Mouse (Mus musculus): ENCODE data around the gene Pofut2. TPM values are rescaled to one million over a fixed set of nuclear protein-coding genes. Genes with fewer than 3 reads are reported as not detected.
A peak's percentile ranks its signal among the peaks of the same experiment; 100 is the strongest.
"Not testable (repeated sequence)": the region's sequence is repeated elsewhere in the genome, so short reads cannot be mapped to it uniquely, and the experiment has no call there.

Pofut2 gene
- polyA plus RNA-seq, 1 experiment from 2014 or later: 40.7 TPM

DNA sequence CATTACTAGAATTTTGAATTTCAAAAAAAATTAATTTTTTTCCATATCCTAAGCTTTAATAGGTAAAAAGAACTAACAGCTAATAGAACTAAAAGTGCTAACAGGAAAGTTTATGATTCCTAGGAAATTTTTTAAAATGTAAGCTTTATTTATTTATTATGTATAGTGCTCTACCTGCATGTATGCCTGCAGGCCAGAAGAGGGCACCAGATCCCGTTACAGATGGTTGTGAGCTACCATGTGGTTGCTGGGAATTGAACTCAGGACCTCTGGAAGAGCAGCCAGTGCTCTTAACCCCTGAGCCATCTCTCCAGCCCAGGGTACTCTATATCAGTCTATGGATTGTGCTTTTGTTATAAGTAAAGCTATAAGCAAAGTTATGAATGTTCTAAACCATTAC, 23.1 kb downstream of the Pofut2 start:
- not testable (repeated sequence) for ATAC-seq; H3K4me2 ChIP-seq; H3K36me3 ChIP-seq; H3K9ac ChIP-seq; H3K27ac ChIP-seq; H3K9me3 ChIP-seq (replicated peaks); H3K4me1 ChIP-seq; H3K4me3 ChIP-seq
- H3K27me3 ChIP-seq (replicated peaks): peaks cover 20% of the 10 kb centered on the region
- 53% methylated on average over 1 of the region's 1 CpGs for WGBS (ENCODE audit: insufficient replicate concordance)

DNA sequence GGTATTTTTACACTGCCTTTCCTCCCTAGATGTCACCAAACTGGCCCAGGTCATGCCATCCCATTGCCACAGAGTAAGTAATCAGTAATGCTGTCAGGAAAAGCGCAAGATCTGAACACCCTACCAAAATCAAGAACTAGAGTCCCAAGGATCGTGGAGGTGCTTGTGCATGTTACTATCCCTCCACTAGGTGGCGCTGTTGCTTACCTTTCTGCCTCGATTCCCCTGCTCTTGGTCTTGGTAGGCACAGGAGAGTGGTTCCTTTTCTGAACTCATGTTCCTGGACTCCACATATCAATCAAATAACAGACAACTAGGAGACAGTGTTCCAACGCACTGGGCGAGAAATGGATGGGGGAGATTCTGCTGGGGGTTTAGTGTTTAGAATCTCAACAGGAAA, 23.8 kb downstream of the Pofut2 start:
- no peak for ATAC-seq
- WGBS (ENCODE audit: insufficient replicate concordance): 14% methylated on average over 6 of the region's 6 CpGs
- no peaks in the 10 kb centered on the region for H3K36me3 ChIP-seq
- H3K27me3 ChIP-seq (replicated peaks): peaks cover 25% of the 10 kb centered on the region
- no peaks in the 10 kb centered on the region for H3K9me3 ChIP-seq (replicated peaks)
- no peak overlapping the region for H3K27ac ChIP-seq
- H3K4me1 ChIP-seq: no peaks in the 10 kb centered on the region
- H3K9ac ChIP-seq: no peak overlapping the region
- no peak overlapping the region for H3K4me2 ChIP-seq
- H3K4me3 ChIP-seq: no peak overlapping the region

DNA sequence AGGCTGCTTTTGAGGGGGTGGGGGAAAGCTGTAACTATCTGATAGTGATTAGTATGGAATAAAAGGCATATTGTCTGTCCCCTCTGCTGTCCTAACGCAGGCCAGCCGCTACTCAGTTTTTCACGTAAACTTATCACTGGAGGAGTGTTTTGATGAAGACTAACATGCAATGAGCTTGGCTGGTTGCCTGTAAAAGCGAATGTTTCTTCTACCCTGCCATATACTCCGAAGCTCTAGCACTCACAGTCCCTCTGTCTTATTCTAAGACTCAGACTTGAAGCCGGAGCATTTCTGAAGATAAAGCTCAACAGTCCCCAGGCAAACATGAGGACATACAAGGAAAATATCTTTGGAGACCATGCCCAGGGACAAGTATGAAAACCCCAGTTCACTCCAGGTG, 25.8 kb downstream of the Pofut2 start:
- Histone ChIP-seq H3K9me3 (replicated peaks) (no peaks in the 10 kb centered on the region), H3K4me1 (peaks cover 5% of the 10 kb centered on the region; the same call in 1 of the 2 replicates), H3K27ac (no peak overlapping the region), H3K4me2 (no peak overlapping the region), H3K9ac (no peak overlapping the region), H3K4me3 (no peak overlapping the region), H3K27me3 (replicated peaks) (peaks cover 20% of the 10 kb centered on the region), H3K36me3 (no peaks in the 10 kb centered on the region)
- 77% methylated on average over 6 of the region's 6 CpGs for WGBS (ENCODE audit: insufficient replicate concordance)
- ATAC-seq: no peak

DNA sequence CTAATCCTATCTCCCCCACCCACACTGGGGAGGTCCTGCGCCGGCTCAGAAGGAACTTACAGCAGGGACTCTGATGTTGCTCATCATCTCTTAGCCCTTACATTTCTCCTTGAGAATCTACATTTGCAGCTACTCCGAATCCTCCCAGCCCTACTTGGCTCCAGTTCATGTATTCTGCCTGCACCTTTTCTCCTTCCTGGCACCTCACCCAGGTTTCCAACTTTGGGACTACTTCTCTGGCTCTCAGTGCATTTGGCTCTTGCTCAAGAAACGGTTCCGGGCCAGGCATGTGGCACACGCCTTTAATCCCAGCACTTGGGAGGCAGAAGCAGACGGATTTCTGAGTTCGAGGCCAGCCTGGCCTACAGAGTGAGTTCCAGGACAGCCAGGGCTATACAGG, 28.6 kb downstream of the Pofut2 start:
- Histone ChIP-seq H3K4me3 (no peak overlapping the region), H3K4me1 (peaks cover 5% of the 10 kb centered on the region; the same call in 1 of the 2 replicates), H3K27me3 (replicated peaks) (0 out of 2 replicates have a peak, but pooled peaks cover 5% of the 10 kb centered on the region), H3K36me3 (no peaks in the 10 kb centered on the region), H3K9me3 (replicated peaks) (no peaks in the 10 kb centered on the region), H3K27ac (no peak overlapping the region), H3K4me2 (no peak overlapping the region), H3K9ac (no peak overlapping the region)
- 70% methylated on average over 8 of the region's 8 CpGs for WGBS (ENCODE audit: insufficient replicate concordance)
- ATAC-seq: no peak

DNA sequence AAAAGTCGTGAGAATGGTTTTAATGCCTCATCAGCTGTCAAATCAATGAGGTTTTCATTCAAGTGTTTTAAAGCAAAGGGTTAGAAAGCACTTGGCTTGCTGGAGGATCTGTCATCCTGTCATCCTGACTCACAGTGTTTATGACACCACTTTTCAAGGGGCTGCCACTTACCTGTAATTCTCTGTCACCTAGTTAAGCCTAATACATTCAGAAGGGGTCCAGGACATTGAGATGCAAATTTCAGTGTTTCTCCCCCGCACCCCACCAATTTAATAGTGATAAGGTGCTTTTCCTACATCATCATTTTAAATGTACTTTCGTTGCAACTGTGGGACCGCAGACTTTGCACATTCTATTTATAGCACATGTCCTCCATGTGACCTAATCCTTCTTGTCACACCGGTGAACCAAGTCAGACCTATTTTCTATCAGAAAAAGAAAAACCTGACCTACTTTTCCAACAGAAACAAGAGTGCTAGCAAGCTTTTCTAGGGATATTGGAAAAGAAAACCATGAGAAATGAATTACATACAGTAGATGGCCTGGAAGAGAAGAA, 29.7 kb downstream of the Pofut2 start:
- WGBS (ENCODE audit: insufficient replicate concordance): 34% methylated on average over 5 of the region's 5 CpGs
- Histone ChIP-seq H3K4me2 (no peak overlapping the region), H3K27me3 (replicated peaks) (0 out of 2 replicates have a peak, but pooled peaks cover 5% of the 10 kb centered on the region), H3K9me3 (replicated peaks) (no peaks in the 10 kb centered on the region), H3K27ac (no peak overlapping the region), H3K36me3 (no peaks in the 10 kb centered on the region), H3K9ac (no peak overlapping the region), H3K4me1 (peaks cover 5% of the 10 kb centered on the region; the same call in 1 of the 2 replicates), H3K4me3 (no peak overlapping the region)
- no peak for ATAC-seq

DNA sequence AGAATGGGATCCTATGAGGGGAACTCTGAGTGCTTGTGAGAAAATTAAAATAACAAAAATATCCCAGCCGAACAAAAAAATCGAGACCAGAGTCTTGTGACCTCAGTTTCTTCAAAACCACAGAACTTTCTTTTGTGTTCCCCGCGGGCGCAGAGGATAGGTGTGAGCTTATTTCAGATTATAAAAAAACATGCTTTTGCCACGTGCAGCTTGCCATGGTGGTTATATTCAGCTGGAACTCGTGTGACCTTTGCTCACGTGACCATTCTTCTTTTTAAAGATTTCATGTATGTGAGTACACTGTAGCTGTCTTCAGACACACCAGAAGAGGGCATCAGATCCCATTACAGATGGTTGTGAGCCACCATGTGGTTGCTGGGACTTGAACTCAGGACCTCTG, 30.5 kb downstream of the Pofut2 start:
- H3K27ac ChIP-seq: no peak overlapping the region
- peaks cover 5% of the 10 kb centered on the region; the same call in 1 of the 2 replicates for H3K4me1 ChIP-seq
- H3K9me3 ChIP-seq (replicated peaks): no peaks in the 10 kb centered on the region
- 74% methylated on average over 8 of the region's 8 CpGs for WGBS (ENCODE audit: insufficient replicate concordance)
- ATAC-seq: no peak
- no peak overlapping the region for H3K9ac ChIP-seq
- no peaks in the 10 kb centered on the region for H3K36me3 ChIP-seq
- 0 out of 2 replicates have a peak, but pooled peaks cover 5% of the 10 kb centered on the region for H3K27me3 ChIP-seq (replicated peaks)
- no peak overlapping the region for H3K4me2 ChIP-seq
- H3K4me3 ChIP-seq: no peak overlapping the region

DNA sequence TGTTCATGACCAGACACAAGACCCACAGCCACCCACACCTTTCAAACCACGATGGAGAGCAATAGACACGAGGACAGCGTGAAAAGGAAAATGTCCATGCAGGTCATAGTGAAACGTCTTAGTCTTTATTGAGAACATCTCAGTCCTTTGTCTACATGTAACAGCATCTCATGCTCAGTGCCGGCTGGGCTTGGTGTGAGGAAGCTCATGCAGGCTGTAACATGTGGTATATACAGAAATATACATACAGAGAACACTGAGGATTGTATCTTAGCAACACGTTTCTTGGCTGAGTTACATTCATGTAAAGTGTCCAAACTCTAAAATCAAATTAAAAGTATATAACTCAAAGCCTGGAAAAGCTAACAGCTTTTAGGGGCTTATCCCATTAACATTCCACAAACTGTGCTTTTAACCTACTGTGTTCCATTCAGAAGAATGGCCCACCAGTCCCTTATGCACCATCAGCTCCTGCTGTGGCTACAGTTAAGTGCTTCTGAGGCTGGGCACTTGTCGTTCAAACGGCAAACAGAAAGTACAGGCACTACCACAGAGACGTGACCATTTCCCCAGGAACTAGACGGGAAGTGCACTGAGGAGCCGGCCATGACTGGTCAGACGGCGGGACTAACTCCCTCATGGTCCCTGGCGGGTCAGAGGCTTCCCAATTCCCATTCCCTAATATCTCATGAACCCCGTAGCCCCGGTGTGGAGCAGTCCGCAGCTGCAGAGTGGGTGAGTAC, 31.8 kb downstream of the Pofut2 start:
- H3K4me2 ChIP-seq: no peak overlapping the region
- H3K27me3 ChIP-seq (replicated peaks): 0 out of 2 replicates have a peak, but pooled peaks cover 5% of the 10 kb centered on the region
- no peak overlapping the region for H3K4me3 ChIP-seq
- H3K4me1 ChIP-seq: peaks cover 10% of the 10 kb centered on the region
- H3K27ac ChIP-seq: no peak overlapping the region
- 63% methylated on average over 17 of the region's 17 CpGs for WGBS (ENCODE audit: insufficient replicate concordance)
- H3K9me3 ChIP-seq (replicated peaks): no peaks in the 10 kb centered on the region
- no peak overlapping the region for H3K9ac ChIP-seq
- no peaks in the 10 kb centered on the region for H3K36me3 ChIP-seq
- no peak for ATAC-seq

DNA sequence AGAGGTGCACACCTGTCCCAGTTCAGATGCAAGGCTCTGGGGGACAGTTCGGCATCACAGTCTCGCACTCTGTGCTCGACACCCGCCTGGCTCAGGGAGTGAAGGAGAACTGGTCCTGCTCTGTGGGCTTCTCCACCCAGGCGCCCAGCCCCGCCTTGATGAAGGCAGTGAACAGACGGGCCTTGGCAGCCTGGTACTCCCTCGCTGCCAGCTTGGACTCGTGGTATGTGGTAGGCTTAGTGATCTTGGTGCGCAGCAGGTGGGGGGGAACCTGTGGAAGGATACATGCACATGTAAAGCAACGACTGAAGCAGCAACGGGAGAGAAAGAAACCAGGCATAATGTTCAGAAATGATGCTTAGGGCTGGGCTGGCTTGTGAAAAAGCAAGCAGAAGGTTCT, 35.7 kb downstream of the Pofut2 start:
- WGBS (ENCODE audit: insufficient replicate concordance): 75% methylated on average over 12 of the region's 12 CpGs

DNA sequence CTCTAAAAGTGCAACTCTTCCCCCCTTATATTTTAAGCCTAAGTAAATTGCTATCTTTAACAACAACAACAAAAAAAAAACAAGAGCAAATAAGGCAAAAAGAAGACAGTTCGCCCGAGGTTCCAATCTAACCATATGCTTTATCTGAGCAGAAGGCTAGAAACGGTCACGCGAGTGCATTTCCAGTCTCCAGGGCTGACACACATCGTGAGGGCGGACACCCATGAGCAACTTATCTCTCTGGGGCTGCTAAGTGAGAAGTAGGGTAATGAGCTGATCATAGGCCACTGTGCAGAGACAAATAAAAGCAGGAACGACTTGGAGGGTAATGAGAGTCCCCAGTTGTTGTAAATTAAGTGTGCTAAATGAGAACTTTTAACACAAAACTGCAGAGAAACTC, 39.6 kb downstream of the Pofut2 start:
- WGBS (ENCODE audit: insufficient replicate concordance): 17% methylated on average over 8 of the region's 8 CpGs
- no peaks in the 10 kb centered on the region for H3K9me3 ChIP-seq (replicated peaks)
- no peak overlapping the region for H3K9ac ChIP-seq
- peak overlapping the region; percentile 77; the same call in 1 of the 2 replicates for H3K27ac ChIP-seq
- H3K27me3 ChIP-seq (replicated peaks): no peaks in the 10 kb centered on the region
- no peak overlapping the region for H3K4me3 ChIP-seq
- H3K4me1 ChIP-seq: peaks cover 56% of the 10 kb centered on the region
- H3K4me2 ChIP-seq: peak overlapping the region; percentile 15; the same call in 1 of the 2 replicates
- peak; percentile 68 for ATAC-seq
- no peaks in the 10 kb centered on the region for H3K36me3 ChIP-seq

More for the DNA sequence above, 35.7 kb downstream of the Pofut2 start:
- Histone ChIP-seq H3K36me3 (no peaks in the 10 kb centered on the region), H3K4me3 (no peak overlapping the region), H3K9ac (no peak overlapping the region), H3K9me3 (replicated peaks) (no peaks in the 10 kb centered on the region), H3K4me1 (peaks cover 36% of the 10 kb centered on the region), H3K27ac (no peak overlapping the region), H3K4me2 (no peak overlapping the region), H3K27me3 (replicated peaks) (no peaks in the 10 kb centered on the region)
- no peak for ATAC-seq

DNA sequence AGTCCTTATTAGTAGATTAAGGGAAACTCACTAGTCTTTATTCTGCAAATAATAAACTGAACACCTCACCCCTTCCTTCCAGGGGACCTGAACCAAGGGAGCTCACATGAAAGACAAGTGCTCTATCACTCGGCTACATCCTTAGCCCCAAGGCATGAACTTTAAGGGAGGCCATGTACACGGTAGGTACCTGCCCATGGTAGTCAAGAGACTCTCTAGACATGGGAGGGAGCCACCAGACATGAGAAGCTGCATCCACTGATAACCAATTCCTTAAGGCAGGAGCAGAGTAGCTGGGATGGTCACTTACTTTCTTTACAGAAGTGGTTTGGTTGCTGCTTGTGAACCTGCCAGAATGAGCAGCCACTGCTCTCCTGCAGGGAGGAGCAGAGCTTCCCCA, 40.2 kb downstream of the Pofut2 start:
- WGBS (ENCODE audit: insufficient replicate concordance): 47% methylated on average over 2 of the region's 2 CpGs
- Histone ChIP-seq H3K9me3 (replicated peaks) (no peaks in the 10 kb centered on the region), H3K4me2 (peak overlapping the region; percentile 15; the same call in 1 of the 2 replicates), H3K27me3 (replicated peaks) (no peaks in the 10 kb centered on the region), H3K27ac (peak overlapping the region; percentile 77), H3K4me3 (no peak overlapping the region), H3K4me1 (peaks cover 56% of the 10 kb centered on the region), H3K9ac (no peak overlapping the region), H3K36me3 (no peaks in the 10 kb centered on the region)
- ATAC-seq: peak; percentile 46; the same call in 1 of the 2 replicates

DNA sequence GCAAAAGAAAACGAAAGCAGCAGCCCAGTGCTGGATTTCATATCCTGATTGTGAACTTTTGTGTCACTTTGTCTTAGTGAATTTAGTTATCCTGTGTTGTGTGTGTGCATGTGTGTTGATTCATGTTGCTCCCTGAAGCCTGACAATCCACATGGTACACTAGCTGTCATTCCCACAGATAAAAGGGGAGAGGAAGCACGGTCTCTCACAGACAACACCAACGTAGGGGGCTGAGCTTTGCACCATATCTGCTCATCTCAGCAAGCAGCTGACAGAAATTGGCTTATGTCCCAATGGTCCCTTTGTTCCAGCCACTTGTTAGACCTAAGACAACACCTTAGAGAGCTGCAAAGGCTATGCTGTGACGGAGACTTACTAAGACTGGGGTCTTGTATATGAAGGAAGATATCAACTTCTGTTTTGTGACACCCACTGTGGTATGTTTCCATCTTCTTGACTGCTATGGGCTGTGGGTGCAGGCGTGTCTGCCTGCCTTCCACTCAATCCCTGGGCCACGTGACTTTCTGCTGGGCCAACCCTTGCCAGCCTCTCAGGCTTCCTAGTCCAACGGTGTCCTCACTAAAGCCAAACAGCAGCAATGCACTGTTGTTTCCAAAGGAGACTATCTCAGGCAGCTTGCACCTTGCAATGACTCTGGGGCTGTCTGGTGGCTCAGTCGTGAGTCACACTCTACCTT, 41.4 kb downstream of the Pofut2 start:
- Histone ChIP-seq H3K4me1 (peaks cover 55% of the 10 kb centered on the region), H3K27ac (peak overlapping the region; percentile 77)

DNA sequence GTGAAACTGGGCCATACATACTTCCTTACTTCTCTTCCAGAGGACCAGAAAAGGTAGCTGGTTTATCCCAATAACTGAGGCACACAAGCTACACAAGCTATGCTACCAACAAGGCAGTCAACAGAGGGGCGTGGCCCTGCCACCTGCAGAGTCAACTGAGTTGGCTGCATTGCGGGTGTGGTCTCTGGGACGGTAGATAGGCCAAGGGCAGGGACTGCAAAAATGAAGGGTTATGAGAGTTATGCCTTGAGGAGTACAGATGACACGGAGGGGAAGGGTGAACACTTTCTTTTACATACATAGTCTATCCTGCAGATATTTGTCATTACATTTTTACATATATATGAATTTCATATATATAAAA, 41.9 kb downstream of the Pofut2 start:
- peak overlapping the region; percentile 77 for H3K27ac ChIP-seq
- no peak overlapping the region for H3K9ac ChIP-seq
- no peaks in the 10 kb centered on the region for H3K36me3 ChIP-seq
- peaks cover 50% of the 10 kb centered on the region for H3K4me1 ChIP-seq
- H3K4me2 ChIP-seq: peak overlapping the region; percentile 45
- no peaks in the 10 kb centered on the region for H3K9me3 ChIP-seq (replicated peaks)
- H3K27me3 ChIP-seq (replicated peaks): no peaks in the 10 kb centered on the region
- peak; percentile 92 for ATAC-seq
- H3K4me3 ChIP-seq: no peak overlapping the region
- 30% methylated on average over 4 of the region's 4 CpGs for WGBS (ENCODE audit: insufficient replicate concordance)

More for the DNA sequence above, 41.4 kb downstream of the Pofut2 start:
- H3K9me3 ChIP-seq (replicated peaks): no peaks in the 10 kb centered on the region
- no peak overlapping the region for H3K4me3 ChIP-seq
- ATAC-seq: peak; percentile 21; the same call in 1 of the 2 replicates
- WGBS (ENCODE audit: insufficient replicate concordance): 48% methylated on average over 8 of the region's 8 CpGs
- peak overlapping the region; percentile 45 for H3K4me2 ChIP-seq
- H3K27me3 ChIP-seq (replicated peaks): no peaks in the 10 kb centered on the region
- no peak overlapping the region for H3K9ac ChIP-seq
- no peaks in the 10 kb centered on the region for H3K36me3 ChIP-seq
